Mouse (Mus musculus): Measurements from ENCODE around the gene Noc4l.
A peak's percentile ranks its signal among the peaks of the same experiment; 100 is the strongest.

Gene Noc4l

DNA sequence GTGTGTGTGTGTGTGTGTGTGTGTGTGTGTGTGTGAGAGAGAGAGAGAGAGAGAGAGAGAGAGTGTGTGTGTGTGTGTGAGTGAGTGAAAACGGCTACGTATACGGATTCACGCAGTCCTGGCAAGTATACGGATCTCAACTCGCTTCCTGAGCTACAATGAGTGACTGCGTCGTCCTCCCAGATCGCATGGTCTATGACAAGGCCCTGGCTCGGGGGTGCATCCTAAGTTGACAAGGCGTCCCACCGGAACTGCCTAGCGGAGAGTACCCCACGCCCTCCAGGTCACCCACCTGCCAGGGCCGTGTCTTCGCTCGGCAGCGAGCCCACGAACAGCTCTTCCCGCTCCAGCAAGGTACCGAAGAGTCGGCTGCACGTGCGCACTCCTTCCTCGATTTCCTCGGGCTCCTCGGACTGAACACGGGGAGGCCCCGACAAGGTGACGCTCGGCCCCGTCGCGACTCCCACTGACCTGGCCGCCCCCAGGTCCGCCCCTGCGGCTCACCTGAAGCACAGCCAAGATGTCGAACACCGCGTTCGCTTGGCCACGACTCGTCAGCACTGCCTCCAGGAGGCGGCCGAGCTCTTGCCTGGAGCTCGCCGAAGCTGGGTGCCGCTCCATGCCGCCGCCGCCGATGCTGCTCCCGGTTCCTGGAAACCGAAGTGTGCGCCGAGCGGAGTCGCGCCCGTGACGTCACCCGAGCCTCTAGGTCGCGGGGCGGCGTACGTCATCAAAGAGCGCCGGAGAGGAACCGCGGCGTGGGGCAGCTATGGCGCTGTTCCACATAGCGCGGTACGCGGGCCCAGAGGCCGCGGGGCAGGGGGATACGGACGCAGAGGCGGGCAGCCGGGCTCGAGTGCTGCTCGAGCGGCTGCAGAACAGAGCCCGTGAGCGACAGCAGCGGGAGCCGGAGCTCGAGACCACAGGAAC lies at the start of gene Noc4l, which contains the start of gene Ddx51:
TSS of gene Noc4l (minus strand) at position 699 of the 930 bp plus-strand sequence.
TSS of gene Ddx51 (plus strand) at position 733 of the 930 bp plus-strand sequence.
- DNase-seq: peak; percentile 99

DNA sequence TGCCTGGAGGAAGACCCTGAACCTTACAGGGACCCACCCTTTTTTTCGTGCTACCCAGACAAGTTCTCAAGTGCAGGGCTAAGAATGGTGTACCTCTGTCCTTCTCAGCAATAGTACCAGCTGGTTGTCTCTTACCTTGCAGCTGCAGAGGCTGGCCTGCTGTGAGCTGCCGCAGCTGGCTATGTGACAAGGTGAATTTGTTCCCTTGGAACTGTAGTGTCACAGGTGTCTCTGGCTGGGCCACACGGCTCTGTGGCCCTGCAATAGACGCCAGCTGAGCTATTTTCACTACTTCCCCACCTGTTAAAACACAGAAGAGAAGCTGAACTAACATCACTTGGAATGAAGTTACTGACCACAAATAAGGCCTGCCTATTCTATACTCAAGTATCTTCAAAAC lies 45.4 kb upstream of the Noc4l start:
- no peak for DNase-seq

DNA sequence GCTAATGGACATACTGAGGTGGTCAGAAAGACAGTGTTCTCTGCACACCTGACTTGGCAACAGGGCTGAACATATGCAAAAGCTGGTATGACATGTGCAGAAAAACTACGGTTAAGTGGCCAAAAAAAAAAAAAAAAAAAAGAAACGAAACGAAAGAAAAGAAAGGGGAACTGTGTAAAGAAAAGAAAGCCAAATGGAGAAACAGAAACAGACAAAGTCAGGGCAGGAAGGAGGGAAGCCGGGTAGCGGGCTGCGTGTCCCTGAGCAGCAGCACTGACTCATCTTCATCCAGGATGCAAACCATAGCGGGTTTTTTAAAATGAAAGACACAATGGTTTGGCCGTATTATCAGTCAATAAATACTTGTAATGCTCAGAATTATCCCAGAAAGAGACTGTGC lies 28.8 kb upstream of the Noc4l start:
- DNase-seq: no peak

DNA sequence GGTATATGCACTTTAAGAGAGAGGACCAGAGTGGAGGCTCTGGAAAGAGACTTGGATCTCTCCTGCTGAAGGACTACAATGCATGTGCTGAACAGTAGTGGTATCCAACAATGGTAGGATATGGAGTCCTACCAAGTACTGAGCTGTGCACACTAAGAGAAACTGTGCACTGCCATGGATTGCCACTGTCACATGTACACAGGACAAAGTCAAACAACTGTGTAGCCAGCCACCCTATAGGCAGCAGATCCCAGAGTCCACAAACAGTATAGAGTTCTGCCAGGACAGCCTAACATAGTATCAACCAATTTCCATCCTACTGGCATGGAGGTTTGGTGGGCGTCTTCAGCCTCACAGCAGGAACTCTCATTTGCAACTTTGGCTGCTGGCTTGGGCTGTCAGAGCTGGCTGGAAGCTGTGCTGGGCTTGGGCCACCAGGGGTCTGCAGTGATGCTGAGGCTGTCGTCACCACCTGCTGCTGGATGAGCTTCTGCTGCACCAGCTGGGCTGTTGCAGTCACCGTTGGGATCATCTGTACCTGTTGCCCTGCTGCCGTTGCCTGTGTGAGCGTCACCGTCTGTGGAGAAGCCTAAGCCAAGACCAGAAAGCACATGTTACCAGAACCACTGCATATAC lies 12.4 kb upstream of the Noc4l start:
- no peak for DNase-seq

DNA sequence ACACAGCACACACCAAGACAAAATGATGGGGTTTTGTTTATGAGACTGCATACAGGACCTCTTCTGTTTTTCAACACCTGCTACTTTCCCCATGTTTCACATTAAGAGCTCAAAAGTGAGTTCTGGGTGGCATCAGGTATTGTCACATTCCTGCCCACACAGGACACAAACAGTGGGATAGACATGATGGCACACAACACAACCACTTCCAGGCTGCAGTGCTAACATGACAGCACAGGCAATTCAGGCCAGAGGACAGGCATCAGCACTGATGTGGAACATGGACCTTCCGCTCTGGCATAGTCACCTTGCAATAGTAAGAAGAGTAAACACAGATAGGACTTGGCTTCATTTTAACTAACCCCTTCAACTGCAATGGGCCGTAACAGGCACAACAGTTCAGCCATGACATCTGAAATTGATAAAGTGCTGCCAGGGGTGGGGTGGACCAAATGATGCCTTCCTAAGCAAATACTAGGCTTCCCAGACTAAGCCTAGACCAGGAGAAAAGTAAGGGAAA lies 11.6 kb upstream of the Noc4l start:
- no peak for DNase-seq

DNA sequence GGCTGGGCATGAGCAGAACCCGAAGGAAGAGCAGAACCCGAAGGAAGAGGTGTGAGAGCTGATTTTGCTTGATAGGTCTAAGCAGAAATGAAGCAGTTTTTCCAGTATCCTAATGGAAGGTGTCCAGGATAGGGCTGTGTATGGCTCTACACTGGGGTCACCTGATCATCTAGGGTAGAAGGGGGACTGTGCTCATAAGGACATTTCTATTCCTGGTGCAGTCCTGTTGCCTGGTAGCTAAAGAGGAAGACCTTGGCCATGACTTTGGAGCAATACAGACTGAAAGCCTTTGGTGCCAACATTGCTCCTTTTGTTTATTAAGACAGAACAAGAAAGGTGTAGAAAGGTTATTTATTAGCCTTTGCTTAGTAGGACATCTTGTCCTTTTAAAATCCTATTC lies 10.8 kb upstream of the Noc4l start:
- no peak for DNase-seq

DNA sequence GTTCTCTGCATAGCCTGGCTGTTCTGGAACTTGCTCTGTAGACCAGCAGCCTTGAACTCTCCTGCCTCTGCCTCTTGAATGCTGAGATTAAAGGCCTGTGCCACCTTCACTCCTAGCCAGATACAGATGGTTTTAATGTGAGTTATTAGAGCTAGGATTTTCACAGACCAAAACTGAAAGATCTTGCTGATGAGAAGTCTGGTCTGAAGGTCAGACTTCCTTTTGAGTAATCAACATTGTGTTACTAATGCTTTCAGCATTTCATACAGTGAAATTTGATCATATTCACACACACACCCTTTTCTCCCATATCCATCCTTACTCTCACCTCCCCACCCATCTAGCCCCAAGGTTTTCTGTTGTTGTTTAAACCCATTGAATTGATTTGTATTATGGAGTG lies 6.5 kb upstream of the Noc4l start:
- DNase-seq: no peak

DNA sequence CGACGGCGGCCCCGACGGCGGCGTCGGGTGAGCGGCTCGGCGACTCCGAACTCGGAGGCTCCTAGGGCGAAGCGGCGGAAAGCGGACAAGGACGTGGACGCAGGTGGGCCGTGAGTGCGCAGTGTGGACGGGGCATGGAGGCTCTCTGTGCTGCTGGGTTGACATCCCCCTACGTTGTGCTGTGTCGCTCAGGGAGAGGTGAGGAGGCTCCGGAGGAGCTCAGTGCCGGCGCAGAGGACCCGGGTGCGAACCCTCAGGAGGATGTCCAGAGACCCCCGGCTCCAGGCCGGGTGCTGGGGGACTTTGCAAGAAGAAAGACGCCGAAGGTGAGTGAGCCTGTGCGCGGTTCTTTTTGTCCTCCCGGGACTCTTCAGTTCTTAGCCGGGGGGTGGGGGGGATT lies 469 bp upstream of the Noc4l start:
- DNase-seq: no peak

DNA sequence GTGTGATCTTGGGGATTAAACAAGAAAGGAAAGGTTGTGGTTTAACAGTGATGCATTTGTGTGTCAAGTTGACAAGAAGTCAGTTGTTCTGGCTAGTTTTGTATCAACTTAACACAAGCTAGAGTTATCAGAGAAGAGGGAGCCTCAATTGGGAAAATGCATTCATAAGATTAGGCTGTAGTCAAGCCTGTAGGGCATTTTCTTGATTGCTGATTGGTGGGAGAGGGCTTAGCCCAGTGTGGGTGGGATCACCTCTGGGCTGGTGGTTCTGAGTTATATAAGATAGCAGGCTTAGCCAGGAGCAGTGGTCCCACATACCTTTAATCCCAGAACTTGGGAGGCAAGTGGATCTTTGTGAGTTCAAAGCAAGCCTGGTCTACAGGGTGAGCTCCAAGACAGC lies 6.8 kb downstream of the Noc4l start:
- no peak for DNase-seq

DNA sequence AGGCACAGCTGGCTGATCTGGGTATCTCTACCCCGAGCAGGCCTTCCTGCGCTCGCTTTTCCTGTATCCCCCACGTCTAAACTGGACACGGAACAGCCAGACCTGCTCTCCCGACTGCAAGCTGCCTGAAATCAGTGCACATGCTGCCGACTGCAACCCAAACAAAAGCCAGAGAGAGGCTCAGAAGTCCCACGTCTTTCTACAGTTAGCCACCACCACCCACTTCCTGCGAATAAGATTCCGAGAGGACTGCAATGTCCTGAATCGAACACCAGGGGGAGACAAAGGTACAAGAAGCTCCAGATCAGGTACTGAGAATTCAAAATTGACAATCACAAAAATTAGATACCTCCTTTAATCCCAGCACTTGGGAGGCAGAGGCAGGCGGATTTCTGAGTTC lies 13.8 kb downstream of the Noc4l start:
- peak; percentile 77 to 83 for DNase-seq

DNA sequence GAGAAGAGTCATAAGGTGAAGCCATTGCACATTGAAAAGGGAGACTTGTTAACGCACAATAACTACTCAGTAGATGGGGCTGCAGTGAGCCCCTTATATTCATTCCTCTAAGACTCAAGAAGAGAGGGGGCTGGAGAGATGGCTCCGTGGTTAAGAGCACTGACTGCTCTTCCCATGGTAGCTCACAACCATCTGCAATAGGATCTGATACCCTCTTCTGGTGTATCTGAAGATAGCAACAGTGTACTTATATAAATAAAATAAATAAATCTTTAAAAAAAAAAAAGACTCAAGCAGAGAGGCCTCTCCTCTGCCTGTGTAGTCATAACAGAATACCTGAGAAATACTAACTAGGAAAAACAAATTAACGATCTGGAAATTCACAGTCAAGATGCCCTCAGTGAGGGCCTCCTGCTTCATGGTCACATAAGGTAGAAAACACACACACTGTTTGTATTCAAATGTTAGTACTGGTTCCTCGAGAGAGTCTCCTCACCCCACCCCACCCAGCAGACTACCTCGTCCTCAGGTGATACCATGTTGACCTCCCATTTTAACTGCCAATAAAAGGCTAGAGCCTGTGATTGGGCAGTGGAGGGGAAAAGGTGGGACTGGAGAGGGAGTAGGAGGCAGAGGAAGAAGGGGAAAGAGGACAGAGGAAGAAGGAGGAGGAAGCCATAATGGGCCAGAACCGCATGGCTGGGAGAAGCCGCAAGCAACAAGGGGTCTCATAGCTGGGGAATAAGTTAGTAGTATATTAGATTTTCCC lies 14.7 kb downstream of the Noc4l start:
- DNase-seq: no peak

DNA sequence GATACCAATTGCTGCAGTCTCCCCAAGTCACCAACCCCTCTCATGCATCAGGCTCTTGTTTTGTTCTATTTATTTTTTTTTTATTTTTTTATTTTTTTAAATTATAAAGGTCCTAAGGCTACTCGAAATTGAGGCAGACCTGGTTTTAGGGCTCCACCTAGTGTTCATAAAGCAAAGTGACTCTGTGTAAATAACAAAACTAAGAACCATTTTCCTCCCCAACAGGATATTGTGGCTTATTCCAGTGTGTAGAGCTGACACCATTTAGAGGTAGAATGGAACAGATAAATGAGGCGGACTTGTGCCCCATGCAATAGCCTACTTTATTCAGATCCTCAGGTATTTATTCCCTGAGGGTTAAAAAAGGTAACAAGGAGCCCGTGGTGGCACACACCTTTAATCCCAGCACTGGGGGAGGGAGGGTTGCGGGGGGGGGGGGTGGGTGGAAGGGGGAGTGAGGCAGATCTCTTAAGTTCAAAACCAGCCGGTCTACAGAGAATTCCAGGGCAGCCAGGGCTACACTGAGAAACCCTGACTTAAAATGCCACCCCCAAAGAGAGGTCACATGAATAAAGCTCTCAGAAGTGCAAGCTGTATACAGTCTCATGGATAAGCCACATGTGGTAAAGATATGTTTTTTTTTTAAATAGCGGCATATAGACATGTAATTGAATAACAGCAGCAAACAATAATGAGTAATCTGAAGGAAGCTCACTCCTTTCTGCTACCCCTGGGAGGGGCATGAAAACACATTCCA lies 17.1 kb downstream of the Noc4l start:
- peak; percentile 26 to 57 for DNase-seq

DNA sequence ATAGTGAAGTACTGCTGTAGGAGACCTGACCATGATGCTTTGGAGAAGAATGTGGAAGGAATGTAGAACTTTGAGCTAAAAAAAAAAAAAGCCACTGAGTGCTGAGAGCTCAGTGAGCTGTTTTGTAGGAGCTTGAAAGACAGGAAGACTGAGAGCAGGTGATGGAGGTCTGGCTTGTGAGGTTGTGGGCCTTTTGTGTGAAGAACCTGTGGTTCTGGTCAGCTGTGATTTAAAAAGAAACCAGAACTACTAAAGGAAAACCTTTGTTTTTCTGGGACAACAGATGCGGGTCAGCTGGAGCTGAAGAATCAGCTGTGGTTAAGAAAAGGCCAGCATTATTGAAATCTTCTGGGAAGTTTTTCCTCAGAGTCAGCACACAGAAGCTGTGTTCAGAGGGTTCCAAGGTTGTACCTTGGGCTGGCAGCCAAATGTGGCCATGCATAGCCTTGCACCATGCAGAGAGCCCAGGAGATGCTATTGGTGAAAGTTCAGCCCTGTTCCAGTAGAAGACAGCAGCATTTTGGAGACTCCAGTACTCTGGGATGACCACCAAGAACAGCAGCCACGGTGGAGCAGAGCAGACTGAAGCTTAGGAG lies 23.6 kb downstream of the Noc4l start:
- peak; percentile 50 to 59 for DNase-seq

DNA sequence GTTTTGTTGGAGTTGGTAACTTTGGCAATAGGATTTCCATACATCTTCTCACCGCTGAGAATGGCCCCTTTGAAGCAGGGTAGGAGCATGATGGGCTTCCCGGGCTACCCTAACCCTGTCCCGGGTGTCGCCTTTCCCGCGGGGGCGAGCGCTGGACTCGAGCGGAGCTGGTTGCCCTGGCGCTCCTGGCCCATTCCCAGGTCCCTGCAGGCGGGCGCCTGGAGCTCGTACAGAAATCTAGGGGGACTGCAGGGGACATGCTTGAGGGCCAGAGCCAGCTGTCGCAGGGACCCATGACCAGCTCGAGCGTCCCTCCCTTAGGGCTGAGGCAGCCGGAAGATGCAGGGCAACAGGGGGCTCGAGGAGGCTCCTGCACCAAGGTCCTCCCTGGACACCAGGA lies 25.1 kb downstream of the Noc4l start:
- peak; percentile 59 to 62 for DNase-seq

DNA sequence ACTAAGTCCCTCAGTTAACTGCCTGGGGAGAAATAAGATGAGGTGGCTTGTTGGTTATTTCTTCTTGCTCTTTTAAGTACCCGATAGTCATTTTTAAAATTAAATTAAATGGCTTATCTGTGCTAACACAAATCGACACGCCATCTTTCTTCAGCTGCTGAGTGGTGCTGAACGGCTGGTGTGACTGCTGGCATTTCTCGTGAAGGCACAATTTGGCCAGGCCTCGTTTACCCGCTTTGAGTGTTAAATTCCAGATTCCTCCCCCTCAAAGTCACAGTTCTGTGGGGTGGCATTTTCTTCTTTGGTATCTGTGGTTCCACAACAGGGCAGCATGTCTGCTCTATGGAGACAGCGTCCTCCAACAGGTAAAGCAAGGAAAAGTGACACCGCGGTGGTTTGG lies 25.9 kb downstream of the Noc4l start:
- DNase-seq: no peak

DNA sequence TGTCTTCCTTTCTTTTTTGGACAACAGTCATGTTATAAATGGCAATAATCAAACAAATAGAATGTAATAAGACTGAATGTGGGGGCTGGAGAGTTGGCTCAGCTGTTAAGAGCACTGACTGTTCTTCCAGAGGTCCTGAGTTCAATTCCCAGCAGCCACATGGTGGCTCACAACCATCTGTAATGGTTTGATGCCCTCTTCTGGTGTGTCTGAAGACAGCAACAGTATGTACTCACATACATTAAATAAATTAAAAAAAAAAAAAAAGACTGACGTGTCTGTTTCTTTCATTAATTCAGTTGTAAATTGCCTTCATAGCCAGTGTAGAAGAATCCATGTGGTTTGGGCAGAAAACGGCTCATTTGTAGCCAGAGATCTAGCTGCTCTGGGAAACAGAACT lies 28.9 kb downstream of the Noc4l start:
- DNase-seq: no peak

DNA sequence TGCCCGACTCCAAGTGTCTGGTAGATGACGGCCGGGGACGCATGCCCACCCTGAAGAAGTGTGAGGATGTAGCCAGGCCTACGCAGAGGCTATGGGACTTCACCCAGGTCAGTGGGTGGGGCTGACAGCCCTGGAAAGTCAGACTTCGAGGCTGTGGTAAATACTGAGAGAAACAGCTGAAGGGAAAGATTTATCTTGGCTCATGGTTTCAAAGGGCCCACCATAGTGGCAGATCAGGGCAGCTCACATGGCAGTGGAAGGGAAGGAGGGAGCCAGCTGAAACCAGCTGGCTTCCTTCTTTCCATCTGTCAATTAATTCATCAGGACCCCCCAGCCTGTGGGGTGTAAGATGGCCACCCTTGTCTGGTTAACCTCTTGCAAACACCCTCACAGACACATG lies 34.0 kb downstream of the Noc4l start:
- DNase-seq: no peak

DNA sequence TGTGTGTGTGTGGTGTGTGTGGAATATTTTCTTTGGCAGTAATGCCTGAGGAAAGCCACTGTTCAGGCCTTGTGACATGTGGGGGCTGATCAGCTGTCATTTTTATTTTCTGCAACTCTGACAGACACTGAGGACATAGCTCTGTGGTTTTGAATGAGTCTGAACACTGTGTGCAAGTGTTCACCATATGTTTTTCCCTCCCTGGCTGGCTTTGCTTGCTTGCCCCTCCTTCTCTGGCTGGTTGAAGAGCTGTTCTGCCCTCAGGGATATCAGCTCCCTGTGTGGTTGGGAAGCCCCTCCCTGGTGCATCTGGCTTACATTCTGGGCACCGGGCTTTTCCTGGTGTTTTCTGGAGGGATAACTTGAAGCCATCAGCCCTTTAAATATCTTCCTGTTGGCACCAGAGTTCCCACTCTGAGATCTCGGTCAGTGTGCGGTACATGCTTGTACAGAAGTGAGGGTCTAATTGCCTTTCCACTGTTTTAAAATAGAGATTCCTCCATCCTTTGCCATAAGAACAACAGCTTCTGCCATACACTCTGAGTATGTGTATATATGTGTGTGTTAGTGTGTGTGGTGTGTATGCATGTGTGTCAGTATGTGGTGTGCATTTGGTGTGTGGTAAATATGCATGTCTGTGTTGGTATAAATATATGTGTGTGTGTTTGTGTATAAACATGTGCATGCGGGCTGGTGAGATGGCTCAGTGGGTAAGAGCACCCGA lies 41.6 kb downstream of the Noc4l start:
- peak in 1 of 2 experiments; percentile 53 for DNase-seq

DNA sequence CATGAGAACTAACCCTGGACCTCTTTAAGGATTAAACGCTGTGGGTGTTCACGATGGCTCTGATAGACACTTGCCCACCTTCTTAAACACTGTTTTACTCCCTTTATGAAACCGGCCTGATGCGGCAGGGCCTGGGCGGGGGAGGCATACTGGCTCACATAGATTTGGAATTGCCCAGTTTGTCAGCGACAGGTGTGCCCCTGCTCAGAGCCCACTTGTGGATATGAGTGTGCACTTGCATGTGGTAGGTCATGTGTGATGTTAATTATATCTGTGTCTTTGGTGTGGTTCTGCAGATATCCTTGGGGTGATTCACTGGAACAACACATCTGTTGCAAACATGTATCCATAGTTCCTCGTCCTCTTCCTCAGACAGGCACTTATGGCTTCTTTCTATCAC lies 42.7 kb downstream of the Noc4l start:
- DNase-seq: no peak

DNA sequence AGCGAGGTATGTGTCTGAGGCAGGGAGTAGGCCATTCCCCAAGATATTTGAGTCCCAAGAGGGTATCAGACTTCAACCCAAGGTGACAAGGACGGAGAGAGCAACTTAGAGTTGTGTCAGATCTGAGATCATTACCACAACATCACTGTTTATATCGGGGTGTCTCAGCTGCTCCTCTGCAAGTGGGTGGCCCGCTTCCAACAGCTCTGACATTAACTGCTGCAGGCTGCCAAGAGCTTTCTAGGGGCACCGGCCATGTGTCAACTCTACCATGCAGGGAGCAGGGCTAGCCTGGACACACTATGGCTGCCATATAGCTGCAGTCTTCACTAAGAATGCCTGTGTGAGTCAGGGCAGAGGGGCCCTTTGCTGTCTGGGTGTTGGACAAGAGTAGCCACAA lies 43.3 kb downstream of the Noc4l start:
- no peak for DNase-seq

DNA sequence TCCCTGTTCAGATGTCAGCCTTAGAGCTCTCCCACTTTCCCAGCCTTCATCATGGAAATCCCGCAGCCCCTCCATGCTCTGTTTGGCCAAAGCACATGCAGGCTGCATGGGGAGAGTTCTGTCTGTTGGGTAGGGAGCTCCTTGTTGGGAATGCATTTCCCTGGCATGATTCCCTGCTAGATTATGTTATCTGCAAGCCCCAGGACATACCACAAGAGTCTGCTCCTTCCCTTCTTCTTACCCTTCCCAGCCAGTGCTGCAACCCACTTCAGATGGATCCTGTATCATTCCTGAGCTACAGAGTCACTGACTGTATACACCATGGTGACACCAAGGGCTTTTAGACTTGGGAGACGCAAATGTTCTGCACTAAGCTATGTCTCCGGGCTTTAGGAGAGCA lies 43.8 kb downstream of the Noc4l start:
- no peak for DNase-seq

Measured in cerebellum, postnatal 14 days (tissue).